Mouse (Mus musculus): ENCODE measurements at regions not wholly inside any gene's neighbourhood (a gene's known extent, or its start where the extent isn't known, plus 50 kb on each side); places are given as distances from the start of the nearest gene placed in this dataset.
"Not testable (repeated sequence)": the region's sequence is repeated elsewhere in the genome, so short reads cannot be mapped to it uniquely, and the experiment has no call there.

DNA sequence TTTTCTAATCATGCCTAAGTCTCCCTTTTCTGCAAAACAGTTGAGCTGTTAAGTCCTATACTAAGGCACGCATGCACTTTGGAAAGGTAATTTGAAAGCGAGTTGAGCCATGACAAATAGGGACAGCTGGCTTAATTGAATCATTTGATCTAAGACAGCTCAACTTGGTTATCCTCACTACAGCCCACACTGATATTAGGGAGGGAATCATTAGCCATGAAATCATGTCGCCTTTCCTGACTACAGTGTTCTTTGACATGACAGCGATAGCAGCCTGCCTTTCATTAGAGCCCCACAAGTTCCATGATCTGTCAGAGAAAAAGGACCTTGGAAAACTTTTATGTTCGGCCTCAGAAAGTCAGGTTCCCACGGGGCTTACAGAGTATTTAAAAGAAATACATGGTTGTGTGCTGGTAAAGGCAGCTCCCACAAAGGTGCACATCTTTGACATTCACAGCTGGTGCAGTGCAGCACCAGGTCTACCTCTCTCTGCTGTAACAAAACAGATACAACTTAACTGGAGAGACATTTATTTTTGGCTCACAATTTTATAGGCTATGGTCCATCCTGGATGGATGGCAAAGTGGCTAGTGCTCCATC is 803.5 kb downstream of the Cypt12 start:
- H3K4me3 ChIP-seq (replicated peaks) = no peak overlapping the region
- TF ChIP-seq GATA1 (IDR thresholded peaks at IDR 0.05; ENCODE audit: borderline replicate concordance, low read length) = no peak

DNA sequence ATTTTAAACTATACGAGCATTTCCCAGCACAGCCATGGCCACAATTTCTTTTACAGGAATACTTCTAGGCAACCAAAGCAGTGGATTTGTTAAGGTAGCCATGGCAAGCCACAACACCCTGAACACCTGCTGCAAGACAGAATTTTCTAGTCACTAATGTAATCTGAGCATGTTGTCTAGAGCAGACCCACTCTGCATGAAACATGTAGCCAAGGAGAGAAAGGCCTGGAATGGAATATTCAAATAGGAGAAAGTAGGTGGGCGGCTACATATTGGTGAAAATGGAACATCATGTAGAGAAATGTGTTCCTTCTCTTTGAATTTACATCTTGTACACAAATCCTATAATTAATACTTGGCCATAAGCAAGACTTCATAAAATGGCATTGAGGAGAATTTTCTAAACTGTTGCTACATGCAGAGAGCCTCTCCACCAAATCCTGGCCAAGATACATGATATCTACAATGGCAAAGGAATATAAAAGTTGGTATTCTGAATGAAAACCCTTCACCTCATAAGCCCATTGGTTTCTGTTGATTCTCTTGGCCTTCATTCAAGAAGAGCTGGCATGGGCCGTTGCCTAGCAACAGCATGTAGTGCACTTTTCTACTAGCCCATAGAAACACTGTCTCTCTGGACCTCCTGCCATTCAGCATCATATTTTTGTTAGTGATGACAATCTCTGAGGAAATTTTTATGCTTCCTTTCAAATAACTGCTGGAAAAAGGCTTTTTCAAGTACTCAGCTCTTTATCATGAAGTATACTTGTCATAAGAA is 816.3 kb downstream of the Cypt12 start:
- Histone ChIP-seq H3K9me3 (peaks cover 6% of the 10 kb centered on the region), H3K27me3 (replicated peaks) (no peaks in the 10 kb centered on the region), H3K4me3 (replicated peaks) (no peak overlapping the region), H3K36me3 (replicated peaks; ENCODE audit: low read length) (no peaks in the 10 kb centered on the region), H3K4me1 (no peaks in the 10 kb centered on the region)
- TF ChIP-seq FLI1 (IDR thresholded peaks at IDR 0.05; ENCODE audit: low read length) = no peak
- TF ChIP-seq GATA1 (IDR thresholded peaks at IDR 0.05; ENCODE audit: borderline replicate concordance, low read length) = no peak

More for the DNA sequence above, 803.5 kb downstream of the Cypt12 start:
- no peaks in the 10 kb centered on the region for H3K4me1 ChIP-seq
- no peaks in the 10 kb centered on the region for H3K9me3 ChIP-seq
- H3K36me3 ChIP-seq (replicated peaks; ENCODE audit: low read length) = no peaks in the 10 kb centered on the region
- H3K27me3 ChIP-seq (replicated peaks) = no peaks in the 10 kb centered on the region

- TF ChIP-seq GATA1 (IDR thresholded peaks at IDR 0.05; ENCODE audit: borderline replicate concordance, low read length) (no peak), FLI1 (IDR thresholded peaks at IDR 0.05; ENCODE audit: low read length) (no peak)
- 0 out of 2 replicates have a peak, but pooled peaks cover 4% of the 10 kb centered on the region for H3K9me3 ChIP-seq
Measured at GRCm38 (mm10) chr3:18778481-18778880, 830.3 kb downstream of the Cypt12 start.

DNA sequence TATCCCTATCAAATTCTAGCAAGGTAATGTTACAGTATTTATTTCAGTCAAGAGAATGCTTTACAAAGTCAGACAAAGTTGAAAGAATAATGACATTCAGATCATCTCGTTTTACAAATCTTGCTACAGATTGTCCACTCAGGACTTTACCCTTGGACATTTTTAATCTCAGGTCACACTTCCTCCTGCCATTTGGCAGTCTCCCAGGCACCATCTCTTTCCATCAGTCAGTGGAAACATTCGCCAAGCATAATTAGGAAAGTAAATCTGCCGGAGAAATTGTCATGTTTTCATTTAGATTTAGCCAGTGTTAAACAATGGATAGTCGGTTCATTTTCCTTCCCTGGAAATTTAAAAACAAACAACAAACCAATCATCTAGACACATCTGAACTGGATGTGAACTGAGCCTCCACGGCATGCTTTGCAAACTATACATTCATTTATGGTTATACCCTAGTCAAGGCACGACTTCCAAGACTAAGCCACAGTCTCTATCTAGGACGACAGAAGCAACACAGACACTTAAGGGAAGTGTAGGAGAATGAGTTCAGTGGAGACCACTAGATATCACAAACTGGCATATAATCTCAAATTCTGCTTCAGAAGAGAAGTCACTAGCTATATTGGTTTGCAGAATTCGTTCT is 839.4 kb downstream of the Cypt12 start:
- H3K9me3 ChIP-seq = no peaks in the 10 kb centered on the region

More at GRCm38 (mm10) chr3:18778481-18778880, 830.3 kb downstream of the Cypt12 start:
- Histone ChIP-seq H3K4me1 (no peaks in the 10 kb centered on the region), H3K36me3 (replicated peaks; ENCODE audit: low read length) (no peaks in the 10 kb centered on the region), H3K4me3 (replicated peaks) (no peak overlapping the region), H3K27me3 (replicated peaks) (no peaks in the 10 kb centered on the region)

GRCm38 (mm10) chr3:18802794-18803193 is 825.7 kb downstream of the 1700064H15Rik start:
- Histone ChIP-seq H3K27me3 (replicated peaks) (no peaks in the 10 kb centered on the region), H3K9me3 (0 out of 2 replicates have a peak, but pooled peaks cover 6% of the 10 kb centered on the region), H3K4me1 (no peaks in the 10 kb centered on the region), H3K4me3 (replicated peaks) (no peak overlapping the region), H3K36me3 (replicated peaks; ENCODE audit: low read length) (no peaks in the 10 kb centered on the region)
- TF ChIP-seq GATA1 (IDR thresholded peaks at IDR 0.05; ENCODE audit: borderline replicate concordance, low read length) = no peak
- TF ChIP-seq FLI1 (IDR thresholded peaks at IDR 0.05; ENCODE audit: low read length) = no peak

More for the DNA sequence above, 839.4 kb downstream of the Cypt12 start:
- Histone ChIP-seq H3K27me3 (replicated peaks) (no peaks in the 10 kb centered on the region), H3K4me1 (no peaks in the 10 kb centered on the region), H3K36me3 (replicated peaks; ENCODE audit: low read length) (no peaks in the 10 kb centered on the region), H3K4me3 (replicated peaks) (no peak overlapping the region)
- TF ChIP-seq FLI1 (IDR thresholded peaks at IDR 0.05; ENCODE audit: low read length) = no peak
- no peak for TF ChIP-seq GATA1 (IDR thresholded peaks at IDR 0.05; ENCODE audit: borderline replicate concordance, low read length)

- H3K4me3 ChIP-seq (replicated peaks); H3K27me3 ChIP-seq (replicated peaks); H3K9me3 ChIP-seq; H3K36me3 ChIP-seq (replicated peaks; ENCODE audit: low read length); H3K4me1 ChIP-seq: not testable (repeated sequence)
Measured at GRCm38 (mm10) chr3:18828788-18829320, 799.6 kb downstream of the 1700064H15Rik start.

DNA sequence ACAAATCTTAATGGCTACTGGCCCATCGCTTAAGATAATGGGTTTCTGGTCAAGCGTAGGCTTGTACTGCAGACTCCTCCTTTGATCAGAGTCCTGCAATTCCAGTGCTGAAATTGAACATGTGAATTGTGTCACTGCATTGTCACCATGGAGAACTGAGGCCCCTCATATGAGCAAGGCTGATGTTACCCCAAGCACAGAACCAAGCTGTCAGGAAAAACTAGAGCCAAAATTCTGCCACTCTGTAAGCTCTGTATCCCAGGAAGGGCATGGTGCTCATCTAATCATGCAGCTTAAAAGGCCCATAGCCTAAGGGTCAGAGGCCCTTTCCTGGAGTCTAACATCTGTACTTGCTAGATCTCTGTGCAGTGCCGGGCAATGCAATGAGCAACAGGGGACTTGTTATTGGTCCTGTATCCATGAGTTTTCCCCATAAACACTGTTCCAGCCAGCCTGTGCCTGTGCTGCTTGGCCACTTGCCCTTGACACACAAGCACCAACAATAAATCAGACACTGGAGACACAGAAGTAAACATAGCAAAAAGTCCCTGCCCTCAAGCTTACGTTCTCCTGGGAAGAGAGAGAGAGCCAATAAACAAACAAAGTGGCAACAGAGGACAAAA is 760.2 kb downstream of the 1700064H15Rik start:
- TF ChIP-seq GATA1 (IDR thresholded peaks at IDR 0.05; ENCODE audit: borderline replicate concordance, low read length) (no peak), FLI1 (IDR thresholded peaks at IDR 0.05; ENCODE audit: low read length) (no peak)
- Histone ChIP-seq H3K4me3 (replicated peaks) (no peak overlapping the region), H3K4me1 (no peaks in the 10 kb centered on the region), H3K36me3 (replicated peaks; ENCODE audit: low read length) (no peaks in the 10 kb centered on the region), H3K27me3 (replicated peaks) (no peaks in the 10 kb centered on the region), H3K9me3 (no peaks in the 10 kb centered on the region; the same call in 1 of the 2 replicates)

GRCm38 (mm10) chr3:18868758-18869157 is 759.7 kb downstream of the 1700064H15Rik start:
- Histone ChIP-seq H3K9me3 (no peaks in the 10 kb centered on the region; the same call in 1 of the 2 replicates), H3K27me3 (replicated peaks) (no peaks in the 10 kb centered on the region), H3K36me3 (replicated peaks; ENCODE audit: low read length) (no peaks in the 10 kb centered on the region), H3K4me1 (no peaks in the 10 kb centered on the region), H3K4me3 (replicated peaks) (no peak overlapping the region)
- no peak for TF ChIP-seq GATA1 (IDR thresholded peaks at IDR 0.05; ENCODE audit: borderline replicate concordance, low read length)
- TF ChIP-seq FLI1 (IDR thresholded peaks at IDR 0.05; ENCODE audit: low read length) = no peak

DNA sequence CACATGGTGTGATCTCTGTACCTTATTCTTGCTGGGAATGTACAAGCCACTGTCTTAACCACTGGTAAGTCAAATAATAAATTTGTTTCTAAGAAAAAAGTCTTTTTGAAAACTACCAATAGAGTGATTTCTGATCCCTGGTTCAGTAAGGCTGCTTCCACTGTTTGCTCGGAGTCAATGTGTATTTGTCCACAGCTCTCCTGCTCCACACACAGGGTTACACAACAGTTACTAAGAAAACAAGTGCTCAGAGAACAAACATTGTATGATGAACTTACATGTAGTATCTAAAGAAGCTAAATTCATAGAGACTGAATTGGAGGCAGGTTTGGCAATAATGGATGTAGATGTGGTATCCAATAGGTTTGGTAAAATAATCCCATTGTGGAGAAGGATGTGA is 751.4 kb downstream of the 1700064H15Rik start:
- no peaks in the 10 kb centered on the region for H3K9me3 ChIP-seq
- H3K4me1 ChIP-seq = no peaks in the 10 kb centered on the region
- TF ChIP-seq GATA1 (IDR thresholded peaks at IDR 0.05; ENCODE audit: borderline replicate concordance, low read length) = no peak
- no peak for TF ChIP-seq FLI1 (IDR thresholded peaks at IDR 0.05; ENCODE audit: low read length)
- H3K4me3 ChIP-seq (replicated peaks) = no peak overlapping the region
- H3K27me3 ChIP-seq (replicated peaks) = no peaks in the 10 kb centered on the region
- no peaks in the 10 kb centered on the region for H3K36me3 ChIP-seq (replicated peaks; ENCODE audit: low read length)
